Mouse (Mus musculus) lung, adult 2 months (tissue): Measurements from ENCODE around the gene Gm49355. TPM values are rescaled to one million over a fixed set of nuclear protein-coding genes. Genes with fewer than 3 reads are reported as not detected.

ENCODE experiments used
- DNase-seq: peaks from one replicate; pipeline ENCODE4 v3.0.0; 2022
- H3K4me1 ChIP-seq: fragments of 200-500 bp; 2 replicates; pipeline ENCODE4 v1.6.1; 2011; ENCODE audit warnings: low read length; ENCODE audit not compliant: control insufficient read depth, insufficient read depth
- H3K4me3 ChIP-seq: fragments of 200-500 bp; replicated peaks from 2 replicates; pipeline ENCODE3; 2011; ENCODE audit warnings: low read depth, mild to moderate bottlenecking, control low read depth, low read length; ENCODE audit errors: extremely low read depth
- CTCF ChIP-seq: fragments of 200-500 bp; IDR thresholded peaks from 2 replicates; pipeline ENCODE4 v1.5.1; 2011; ENCODE audit warnings: mild to moderate bottlenecking, low read length, control low read depth; ENCODE audit not compliant: insufficient read depth
- POLR2A ChIP-seq: fragments of 200-500 bp; IDR thresholded peaks from 2 replicates; pipeline ENCODE4 v1.6.1; 2011; ENCODE audit warnings: low read depth, mild to moderate bottlenecking, control low read depth, low read length, borderline replicate concordance; ENCODE audit errors: extremely low read depth
- WGBS: fragments of 180-500 bp; shearing (Covaris S2); methylation state at CpG from one replicate; pipeline ENCODE4 v1.1.7; 2018; 5-methylcytosine and 5-hydroxymethylcytosine counted together
- polyA plus RNA-seq: library from polyadenylated mRNA; depleted of rRNA; stranded (reverse); fragments of >200 nt; gene quantifications from 2 replicates; pipeline ENCODE4 v1.2.3, GENCODE M21; 2012; rRNA removed

Gene Gm49355
- polyA plus RNA-seq, 1 experiment = 0.19 TPM

GRCm38 (mm10) chr14:12349334-12350090 lies 65.7 kb downstream of the Gm49355 start:
- TF ChIP-seq CTCF = no peak
- TF ChIP-seq POLR2A = no peak
- no peak overlapping the region for H3K4me3 ChIP-seq
- no peak for DNase-seq
- H3K4me1 ChIP-seq = no peaks in the 10 kb centered on the region
- WGBS = 10% methylated on average over 15 of the region's 15 CpGs

DNA sequence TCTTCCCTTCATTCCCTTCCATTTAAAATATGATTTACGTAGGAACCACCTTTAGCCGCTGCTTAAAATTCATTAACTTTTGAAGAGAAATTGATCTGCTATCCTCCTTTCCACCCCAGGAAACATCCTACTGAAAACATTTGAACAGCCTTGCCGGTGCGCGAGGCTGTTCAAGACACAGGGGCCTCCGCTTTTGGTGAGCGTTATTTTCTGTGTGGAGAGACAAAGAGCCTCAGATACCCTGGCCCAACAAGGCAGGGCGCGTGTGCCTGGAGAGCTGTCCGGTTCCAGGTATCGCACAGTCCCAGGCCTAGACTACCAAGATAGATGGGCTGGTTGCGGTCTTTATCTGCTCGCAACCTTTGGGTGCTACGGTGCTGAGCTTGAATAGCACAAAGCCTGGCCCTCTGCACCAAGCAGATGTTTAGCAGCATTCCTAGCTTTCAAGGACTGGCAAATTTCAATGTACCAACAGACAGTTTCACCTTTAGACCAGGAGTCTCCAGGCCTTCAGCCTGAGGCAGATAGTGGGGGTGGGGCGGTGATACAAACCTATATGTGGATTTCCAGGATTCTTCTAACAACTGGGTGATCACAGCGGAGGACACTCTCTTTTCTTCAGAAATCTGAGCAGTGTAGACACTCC lies 66.6 kb downstream of the Gm49355 start:
- Histone ChIP-seq H3K4me1 (no peaks in the 10 kb centered on the region), H3K4me3 (no peak overlapping the region)
- DNase-seq = no peak
- 12% methylated on average over 16 of the region's 16 CpGs for WGBS
- TF ChIP-seq CTCF (no peak), POLR2A (no peak)

Other genes starting within 250 kb of the Gm49355 start
- gene 3830406C13Rik, start 197 bp downstream of the Gm49355 start, polyA plus RNA-seq = 4.5 and 7.5 TPM in 2 replicates
- gene Fezf2, start 64.2 kb downstream of the Gm49355 start, polyA plus RNA-seq = not detected in 2 replicates